Mouse (Mus musculus) liver, adult (tissue): Measurements from ENCODE around the gene Olfr1015.

ENCODE experiments used
- GATA4 ChIP-seq: IDR thresholded peaks from 2 replicates; pipeline ENCODE4 v1.6.1; 2014; ENCODE audit warnings: mild to moderate bottlenecking, low read length; ENCODE audit not compliant: insufficient replicate concordance

The Olfr1015 gene

GRCm38 (mm10) chr2:85781717-85782116 is at the start of gene Olfr1015:
Gene Olfr1015 (plus strand): TSS chr2:85782017.
- no peak for TF ChIP-seq GATA4

DNA sequence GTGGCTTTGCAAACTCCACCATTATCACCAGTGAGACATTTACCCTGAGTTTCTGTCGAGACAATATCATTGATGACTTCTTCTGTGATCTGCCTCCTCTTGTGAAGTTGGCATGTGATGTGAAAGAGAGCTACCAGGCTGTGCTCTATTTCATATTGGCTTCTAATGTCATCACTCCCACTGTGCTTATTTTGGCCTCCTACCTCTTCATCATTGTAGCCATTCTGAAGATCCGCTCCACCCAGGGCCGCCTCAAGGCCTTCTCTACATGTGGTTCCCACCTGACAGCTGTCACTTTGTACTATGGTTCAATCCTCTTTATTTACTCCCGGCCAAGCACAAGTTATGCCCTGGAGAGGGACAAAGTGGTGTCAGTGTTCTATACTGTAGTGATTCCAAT is 28.0 kb upstream of the Olfr1015 start:
- TF ChIP-seq GATA4, result no peak

DNA sequence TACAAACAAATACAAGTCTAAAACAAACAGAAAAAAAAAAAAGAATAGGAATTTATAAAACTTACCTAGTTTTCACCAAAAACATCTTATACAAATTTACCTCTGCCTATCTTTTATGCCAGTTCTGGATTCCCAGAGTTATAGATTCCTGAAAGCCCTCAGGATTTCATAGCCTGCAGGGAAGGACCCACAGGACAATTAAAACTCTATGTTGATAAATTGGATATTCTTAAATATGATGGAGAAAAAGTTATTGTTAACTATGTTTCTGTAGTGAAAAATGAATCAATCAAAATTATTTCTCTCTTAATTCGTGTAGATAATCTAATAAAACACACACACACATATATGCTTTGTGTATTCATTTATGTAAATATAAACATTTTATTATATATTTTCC is 19.2 kb upstream of the Olfr1015 start, which contains the start of gene Olfr1012:
Gene Olfr1012, minus strand, starts transcription at position 101 of the 400 bp plus-strand sequence.
- TF ChIP-seq GATA4, result no peak

DNA sequence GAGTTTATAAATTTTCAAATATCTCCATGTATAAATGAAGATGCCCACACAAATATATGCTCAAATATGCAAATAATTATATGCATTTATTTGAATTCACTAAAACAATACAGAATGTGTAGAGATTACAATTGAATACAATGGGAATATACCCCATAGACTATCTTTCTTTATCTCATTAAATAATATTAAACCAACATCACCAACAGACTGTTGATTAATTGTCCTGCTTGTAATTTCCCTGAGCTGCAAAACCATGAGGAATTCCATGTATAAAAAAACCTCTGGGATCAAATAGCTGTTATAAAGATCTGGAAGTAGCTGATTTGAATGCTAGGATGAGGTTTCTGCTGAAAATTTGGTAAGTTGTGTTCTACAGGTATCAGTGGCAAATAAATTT is 15.0 kb upstream of the Olfr1015 start, which contains the start of gene Olfr1013:
Gene Olfr1013, plus strand, starts transcription at position 301 of the 400 bp plus-strand sequence.
- TF ChIP-seq GATA4, result no peak

DNA sequence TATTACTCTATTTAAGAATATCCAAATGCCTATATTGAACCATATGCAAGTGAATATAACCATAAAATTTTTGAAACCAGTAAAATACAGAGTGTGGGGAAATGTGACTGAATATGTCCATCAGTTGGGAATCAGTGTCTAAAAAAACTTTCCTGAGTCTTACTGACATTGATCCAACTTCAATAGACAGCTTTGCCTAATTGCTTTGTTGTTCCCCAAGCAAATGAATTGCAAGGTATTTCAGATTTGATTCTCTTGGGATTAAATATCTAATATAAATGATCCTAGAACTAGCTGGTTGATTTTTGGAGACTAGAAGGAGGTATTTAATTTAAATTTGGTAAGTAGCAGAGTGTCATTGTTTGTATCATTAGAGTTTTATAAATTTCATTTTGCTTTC is 9.4 kb upstream of the Olfr1015 start, which contains the start of gene Olfr1014:
Gene Olfr1014, plus strand, starts transcription at position 301 of the 400 bp plus-strand sequence.
- TF ChIP-seq GATA4, result no peak

GRCm38 (mm10) chr2:85792331-85792730 is 10.5 kb downstream of the Olfr1015 start:
- no peak for TF ChIP-seq GATA4

GRCm38 (mm10) chr2:85802444-85802843 is 20.6 kb downstream of the Olfr1015 start, which contains the start of gene Olfr1016:
Gene Olfr1016 (minus strand): TSS chr2:85802544.
- no peak for TF ChIP-seq GATA4

GRCm38 (mm10) chr2:85804501-85804900 is 22.7 kb downstream of the Olfr1015 start:
- TF ChIP-seq GATA4, result no peak

GRCm38 (mm10) chr2:85818179-85818578 is 36.4 kb downstream of the Olfr1015 start, which contains the start of gene Olfr1018:
Gene Olfr1018 (plus strand): TSS chr2:85818479.
- TF ChIP-seq GATA4, result no peak
